Mouse (Mus musculus) cerebellum, adult 18-20 months (tissue): Measurements from ENCODE around the gene Micall2.
A peak's percentile ranks its signal among the peaks of the same experiment; 100 is the strongest.
"Not testable (repeated sequence)": the region's sequence is repeated elsewhere in the genome, so short reads cannot be mapped to it uniquely, and the experiment has no call there.

Experiments
- DNase-seq, 2 experiments: peaks; one replicate each; pipeline ENCODE4 v3.0.0; 2021

Micall2 gene

GRCm38 (mm10) chr5:139735677-139736503, at the start of gene Micall2:
TSS of gene Micall2 (minus strand) at chr5:139736336.
- peak; percentile 70 for DNase-seq

- no peak for DNase-seq
Measured at GRCm38 (mm10) chr5:139781406-139781805, 45.3 kb upstream of the Micall2 start.

GRCm38 (mm10) chr5:139776966-139777365, 40.8 kb upstream of the Micall2 start:
- no peak for DNase-seq

- DNase-seq: peak; percentile 96 to 98
Measured at GRCm38 (mm10) chr5:139775216-139775926, 39.2 kb upstream of the Micall2 start, which contains the start of gene Ints1. TSS of gene Ints1 (minus strand) at chr5:139775674.

- no peak for DNase-seq
Measured at GRCm38 (mm10) chr5:139768216-139768615, 32.1 kb upstream of the Micall2 start.

GRCm38 (mm10) chr5:139764296-139764695, 28.2 kb upstream of the Micall2 start:
- DNase-seq: no peak

- no peak for DNase-seq
Measured at GRCm38 (mm10) chr5:139758096-139758495, 22.0 kb upstream of the Micall2 start.

GRCm38 (mm10) chr5:139756586-139756985, 20.4 kb upstream of the Micall2 start:
- DNase-seq: no peak

GRCm38 (mm10) chr5:139756135-139756534, 20.0 kb upstream of the Micall2 start:
- no peak for DNase-seq

- DNase-seq: peak; percentile 63 to 73
Measured at GRCm38 (mm10) chr5:139754753-139755152, 18.6 kb upstream of the Micall2 start.

GRCm38 (mm10) chr5:139750535-139750934, 14.4 kb upstream of the Micall2 start:
- peak; percentile 53 to 75 for DNase-seq

- no peak for DNase-seq
Measured at GRCm38 (mm10) chr5:139749413-139750125, 13.4 kb upstream of the Micall2 start.

- peak; percentile 55 to 57 for DNase-seq
Measured at GRCm38 (mm10) chr5:139745771-139746170, 9.6 kb upstream of the Micall2 start.

GRCm38 (mm10) chr5:139742640-139743039, 6.5 kb upstream of the Micall2 start:
- DNase-seq: not testable (repeated sequence)

- DNase-seq: no peak
Measured at GRCm38 (mm10) chr5:139738592-139739315, 2.6 kb upstream of the Micall2 start.

GRCm38 (mm10) chr5:139737841-139738591, 1.9 kb upstream of the Micall2 start:
- DNase-seq: no peak

GRCm38 (mm10) chr5:139736504-139736940, 386 bp upstream of the Micall2 start:
- no peak for DNase-seq

GRCm38 (mm10) chr5:139734746-139735145, 1.4 kb downstream of the Micall2 start:
- DNase-seq: no peak

- no peak for DNase-seq
Measured at GRCm38 (mm10) chr5:139734016-139734415, 2.1 kb downstream of the Micall2 start.

GRCm38 (mm10) chr5:139732634-139733107, 3.5 kb downstream of the Micall2 start:
- no peak for DNase-seq

- DNase-seq: peak; percentile 15 to 37
Measured at GRCm38 (mm10) chr5:139730712-139731486, 5.2 kb downstream of the Micall2 start.
